Mouse (Mus musculus) myocyte (in vitro differentiated cells): ENCODE data around the gene Napa. TPM values are rescaled to one million over a fixed set of nuclear protein-coding genes. Genes with fewer than 3 reads are reported as not detected.

Source experiments
- H3K27me3 ChIP-seq: one replicate; pipeline ENCODE4 v1.6.1; 2011; ENCODE audit not compliant: control insufficient read depth, insufficient read depth, insufficient read length
- H3K36me3 ChIP-seq: one replicate; pipeline ENCODE4 v1.6.1; 2011; ENCODE audit not compliant: control insufficient read depth, insufficient read depth
- H3K4me2 ChIP-seq: one replicate; pipeline ENCODE4 v1.6.1; 2011; ENCODE audit warnings: low read depth, control low read depth
- H3K4me3 ChIP-seq: one replicate; pipeline ENCODE4 v1.5.1; 2011; ENCODE audit warnings: mild to moderate bottlenecking, control low read depth, moderate library complexity
- H3K79me2 ChIP-seq: one replicate; pipeline ENCODE4 v1.6.1; 2011; ENCODE audit not compliant: control insufficient read depth, insufficient read depth
- H3ac ChIP-seq: one replicate; pipeline ENCODE4 v1.6.1; 2011; ENCODE audit not compliant: control insufficient read depth, insufficient read length
- CEBPB ChIP-seq: IDR thresholded peaks from 2 replicates; pipeline ENCODE4 v1.6.1; 2011; ENCODE audit warnings: mild to moderate bottlenecking, moderate library complexity; ENCODE audit not compliant: poor library complexity, insufficient read depth, severe bottlenecking
- E2F4 ChIP-seq: IDR thresholded peaks from one replicate; pipeline ENCODE4 v1.6.1; 2011; ENCODE audit warnings: mild to moderate bottlenecking, control low read depth, moderate library complexity; ENCODE audit not compliant: insufficient read depth
- MAX ChIP-seq: IDR thresholded peaks from one replicate; pipeline ENCODE4 v1.6.1; 2011; ENCODE audit warnings: low read depth, mild to moderate bottlenecking, control low read depth
- MYOD1 ChIP-seq, 3 experiments: IDR thresholded peaks; one replicate each; pipeline ENCODE4 v1.6.1; 2011; ENCODE audit warnings: control low read depth in 2 of 3, low read depth in 2 of 3, mild to moderate bottlenecking in 2 of 3, moderate library complexity in 1 of 3; ENCODE audit not compliant: insufficient read length in 2 of 3, control insufficient read depth in 1 of 3
- MYOG ChIP-seq, 3 experiments: IDR thresholded peaks; one replicate each; pipeline ENCODE4 v1.6.1; 2011; ENCODE audit warnings: control low read depth in 2 of 3, low read depth in 2 of 3, mild to moderate bottlenecking in 2 of 3; ENCODE audit not compliant: insufficient read length in 2 of 3, control insufficient read depth in 1 of 3, insufficient read depth in 1 of 3
- POLR2A ChIP-seq: IDR thresholded peaks from one replicate; pipeline ENCODE4 v1.6.1; 2011; ENCODE audit warnings: low read depth, mild to moderate bottlenecking, control low read depth, moderate library complexity; ENCODE audit not compliant: insufficient read length
- POLR2AphosphoS2 ChIP-seq: IDR thresholded peaks from one replicate; pipeline ENCODE4 v1.6.1; 2011; ENCODE audit warnings: low read depth, control low read depth; ENCODE audit not compliant: insufficient read length
- REST ChIP-seq: IDR thresholded peaks from one replicate; pipeline ENCODE4 v1.6.1; 2011; ENCODE audit warnings: mild to moderate bottlenecking, control low read depth, moderate library complexity; ENCODE audit not compliant: insufficient read depth, insufficient read length
- SRF ChIP-seq: IDR thresholded peaks from one replicate; pipeline ENCODE4 v1.6.1; 2011; ENCODE audit warnings: low read depth; ENCODE audit not compliant: control insufficient read depth, insufficient read length
- TCF12 ChIP-seq: IDR thresholded peaks from one replicate; pipeline ENCODE4 v1.6.1; 2011; ENCODE audit warnings: mild to moderate bottlenecking, control low read depth; ENCODE audit not compliant: poor library complexity, insufficient read depth, severe bottlenecking
- TCF3 ChIP-seq: IDR thresholded peaks from one replicate; pipeline ENCODE4 v1.6.1; 2011; ENCODE audit warnings: low read depth, control low read depth; ENCODE audit not compliant: insufficient read length
- USF1 ChIP-seq: IDR thresholded peaks from one replicate; pipeline ENCODE4 v1.6.1; 2011; ENCODE audit warnings: low read depth, mild to moderate bottlenecking, control low read depth, moderate library complexity
- polyA plus RNA-seq: library from polyadenylated mRNA; unstranded; fragments of >200 nt; fragmentation: generic; extraction: Trizol; gene quantifications from one replicate; pipeline ENCODE4 v1.2.1, GENCODE M21; 2012; ENCODE audit warnings: missing spikeins

Napa gene
- polyA plus RNA-seq, 1 experiment = 193 TPM

DNA sequence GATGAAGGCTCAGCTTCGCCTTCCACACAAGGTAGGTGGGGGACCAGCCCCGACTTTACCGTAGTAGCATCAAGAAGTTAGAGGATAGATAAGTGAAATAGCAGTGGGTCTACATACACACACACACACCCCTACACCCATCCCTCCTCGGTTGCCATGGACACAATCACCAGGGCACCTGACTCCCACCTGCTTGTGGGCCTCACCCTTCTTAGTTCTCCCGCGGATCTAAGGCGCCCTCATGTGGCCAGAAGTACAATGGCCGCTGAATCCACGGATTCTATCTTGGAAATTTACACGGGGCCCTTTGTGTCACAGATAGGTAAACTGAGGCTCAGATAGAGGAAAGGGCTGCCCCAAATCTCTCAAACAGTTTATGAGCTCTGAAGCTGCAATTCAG, 55.3 kb downstream of the Napa start:
- Histone ChIP-seq H3K4me3 (no peak overlapping the region), H3K36me3 (no peaks in the 10 kb centered on the region), H3K79me2 (no peaks in the 10 kb centered on the region), H3K27me3 (no peaks in the 10 kb centered on the region), H3ac (no peak overlapping the region), H3K4me2 (no peak overlapping the region)
- TF ChIP-seq MAX (no peak), REST (no peak), TCF3 (no peak), SRF (no peak), POLR2AphosphoS2 (no peak), E2F4 (no peak), TCF12 (no peak), USF1 (no peak), MYOD1 (IDR thresholded peaks at IDR 0.05; ENCODE audit: control insufficient read depth in 1 of 3, insufficient read length in 2 of 3, low read depth in 2 of 3) (no peak), MYOG (IDR thresholded peaks at IDR 0.05; ENCODE audit: control insufficient read depth in 1 of 3, insufficient read depth in 1 of 3, insufficient read length in 2 of 3, low read depth in 2 of 3) (no peak), POLR2A (no peak), CEBPB (no peak)

DNA sequence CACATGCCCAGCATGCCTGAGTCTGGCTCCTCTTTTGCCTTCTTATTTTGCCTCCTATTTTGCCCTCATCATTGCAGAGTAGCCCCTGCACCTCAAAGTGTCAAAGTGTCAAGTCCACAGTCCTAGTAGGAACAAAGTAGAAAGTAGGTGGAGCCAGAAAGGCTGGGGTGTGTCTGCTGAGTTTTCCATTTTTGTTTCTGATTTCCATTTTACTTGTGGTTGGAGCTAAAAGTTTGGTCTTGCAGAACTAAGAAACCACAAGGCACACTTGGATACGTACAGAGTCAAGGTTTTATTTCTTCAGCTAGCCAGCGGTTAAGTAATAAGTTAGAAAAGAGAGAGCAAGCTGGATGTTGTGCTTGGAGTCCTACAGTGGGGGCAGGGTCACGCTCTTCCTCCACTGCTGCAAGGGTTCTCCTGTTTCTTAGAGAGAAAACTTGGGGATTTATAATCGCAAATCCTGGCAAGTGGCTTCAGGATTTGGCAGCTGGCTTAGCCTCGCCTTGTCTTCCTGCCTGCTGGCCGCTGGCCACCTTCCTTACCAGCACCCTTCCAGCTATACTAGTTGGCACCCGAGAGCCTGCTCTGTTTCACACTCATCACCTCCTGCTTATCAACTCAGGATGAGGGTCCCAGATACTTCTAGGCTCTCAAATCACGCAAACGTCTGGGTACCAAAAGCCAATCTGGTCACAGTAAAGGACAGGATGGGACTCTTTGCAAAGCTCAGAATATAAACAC, 57.0 kb downstream of the Napa start:
- TF ChIP-seq MYOG (IDR thresholded peaks at IDR 0.05; ENCODE audit: control insufficient read depth in 1 of 3, insufficient read depth in 1 of 3, insufficient read length in 2 of 3, low read depth in 2 of 3) = no peak
- no peak for TF ChIP-seq TCF12
- TF ChIP-seq MAX = no peak
- no peak for TF ChIP-seq REST
- TF ChIP-seq E2F4 = no peak
- TF ChIP-seq POLR2AphosphoS2 = no peak
- TF ChIP-seq POLR2A = no peak
- no peak for TF ChIP-seq SRF
- no peak overlapping the region for H3K4me3 ChIP-seq
- H3K27me3 ChIP-seq = no peaks in the 10 kb centered on the region
- peak overlapping the region; percentile 30 for H3K4me2 ChIP-seq
- H3K79me2 ChIP-seq = no peaks in the 10 kb centered on the region
- H3ac ChIP-seq = no peak overlapping the region
- no peaks in the 10 kb centered on the region for H3K36me3 ChIP-seq

DNA sequence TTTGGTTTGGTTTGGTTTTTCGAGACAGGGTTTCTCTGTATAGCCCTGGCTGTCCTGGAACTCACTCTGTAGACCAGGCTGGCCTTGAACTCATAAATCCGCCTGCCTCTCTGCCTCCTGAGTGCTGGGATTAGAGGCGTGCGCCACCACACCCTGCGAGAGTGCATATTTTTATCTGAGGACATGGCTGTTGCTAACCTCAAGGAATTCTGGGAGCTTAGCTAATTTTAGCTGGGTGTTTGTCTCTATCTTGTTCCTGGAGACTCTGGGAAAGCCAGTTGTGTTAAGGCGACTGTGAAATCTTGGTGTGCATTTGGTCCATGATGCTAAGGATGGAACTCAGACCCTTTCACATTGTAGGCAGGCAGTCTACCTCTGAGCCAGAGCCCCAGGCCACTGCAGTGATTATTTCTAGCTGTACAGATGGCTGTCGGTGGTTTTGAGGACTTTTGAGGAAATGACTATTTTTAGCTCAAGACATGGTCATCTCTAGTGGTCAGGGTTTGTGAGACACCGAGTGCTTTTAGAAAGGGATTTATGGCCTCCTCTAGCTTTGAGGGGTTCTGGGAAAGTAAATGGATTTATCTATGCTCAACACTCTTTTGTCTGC, 58.0 kb downstream of the Napa start:
- H3ac ChIP-seq = no peak overlapping the region
- H3K36me3 ChIP-seq = no peaks in the 10 kb centered on the region
- H3K27me3 ChIP-seq = no peaks in the 10 kb centered on the region
- TF ChIP-seq POLR2A (no peak), TCF3 (no peak), REST (no peak), SRF (no peak), CEBPB (no peak), USF1 (no peak), MYOG (IDR thresholded peaks at IDR 0.05; ENCODE audit: control insufficient read depth in 1 of 3, insufficient read depth in 1 of 3, insufficient read length in 2 of 3, low read depth in 2 of 3) (no peak), MYOD1 (IDR thresholded peaks at IDR 0.05; ENCODE audit: control insufficient read depth in 1 of 3, insufficient read length in 2 of 3, low read depth in 2 of 3) (no peak), MAX (no peak), E2F4 (no peak)
- H3K4me2 ChIP-seq = no peak overlapping the region
- no peak overlapping the region for H3K4me3 ChIP-seq
- no peaks in the 10 kb centered on the region for H3K79me2 ChIP-seq

DNA sequence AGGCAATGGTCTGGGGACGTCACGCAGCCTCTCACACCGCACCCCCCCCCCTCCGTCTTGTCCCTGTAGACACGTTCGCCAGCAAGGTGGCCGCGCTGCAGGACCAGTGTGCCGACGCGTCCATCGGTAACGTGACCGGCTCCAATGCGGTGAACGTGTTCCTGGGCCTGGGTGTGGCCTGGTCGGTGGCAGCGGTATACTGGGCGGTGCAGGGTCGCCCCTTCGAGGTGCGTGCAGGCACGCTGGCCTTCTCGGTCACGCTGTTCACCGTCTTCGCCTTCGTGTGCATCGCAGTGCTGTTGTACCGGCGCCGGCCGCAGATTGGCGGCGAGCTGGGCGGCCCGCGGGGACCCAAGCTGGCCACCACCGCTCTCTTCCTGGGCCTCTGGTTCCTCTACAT, 60.5 kb downstream of the Napa start:
- no peak overlapping the region for H3K4me2 ChIP-seq

DNA sequence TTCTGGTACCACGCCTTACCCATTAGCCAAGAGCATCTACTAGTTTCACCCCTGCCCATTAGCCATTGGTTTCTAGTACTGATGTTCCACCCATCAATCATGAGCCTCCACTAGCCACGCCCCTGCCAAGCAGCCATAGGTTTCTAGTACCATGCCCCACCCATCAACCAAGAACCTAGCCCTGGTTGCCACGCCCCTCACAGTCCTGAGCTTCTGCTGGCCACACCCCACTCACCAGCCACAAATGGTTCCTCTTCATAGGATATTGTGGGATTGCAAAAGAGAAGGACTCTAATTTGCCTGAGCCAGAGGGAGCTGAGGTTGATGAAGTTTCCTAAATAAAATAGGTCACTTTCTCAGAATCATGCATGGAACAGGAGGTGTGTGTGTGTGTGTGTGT, 62.4 kb downstream of the Napa start:
- no peaks in the 10 kb centered on the region for H3K79me2 ChIP-seq
- H3K36me3 ChIP-seq = no peaks in the 10 kb centered on the region
- H3ac ChIP-seq = no peak overlapping the region
- H3K4me2 ChIP-seq = no peak overlapping the region
- TF ChIP-seq SRF (no peak), TCF3 (no peak)
- H3K4me3 ChIP-seq = no peak overlapping the region
- no peaks in the 10 kb centered on the region for H3K27me3 ChIP-seq

More for the DNA sequence above, 60.5 kb downstream of the Napa start:
- no peaks in the 10 kb centered on the region for H3K36me3 ChIP-seq
- no peak overlapping the region for H3ac ChIP-seq
- H3K79me2 ChIP-seq = no peaks in the 10 kb centered on the region
- H3K4me3 ChIP-seq = no peak overlapping the region
- TF ChIP-seq POLR2A (no peak), E2F4 (no peak), MYOG (IDR thresholded peaks at IDR 0.05; ENCODE audit: control insufficient read depth in 1 of 3, insufficient read depth in 1 of 3, insufficient read length in 2 of 3, low read depth in 2 of 3) (peak in 1 of 3 experiments; percentile 5), POLR2AphosphoS2 (no peak), USF1 (no peak)
- H3K27me3 ChIP-seq = no peaks in the 10 kb centered on the region
